Mouse (Mus musculus) lung, postnatal 0 days (tissue): ENCODE data around the gene Adh6b.

ENCODE experiments used
- CTCF ChIP-seq: IDR thresholded peaks from 2 replicates; pipeline ENCODE4 v1.5.1; 2016; ENCODE audit warnings: antibody characterized with exemption, mild to moderate bottlenecking
- EP300 ChIP-seq: IDR thresholded peaks from 2 replicates; pipeline ENCODE4 v1.6.1; 2016; ENCODE audit warnings: antibody characterized with exemption, mild to moderate bottlenecking, control low read depth

DNA sequence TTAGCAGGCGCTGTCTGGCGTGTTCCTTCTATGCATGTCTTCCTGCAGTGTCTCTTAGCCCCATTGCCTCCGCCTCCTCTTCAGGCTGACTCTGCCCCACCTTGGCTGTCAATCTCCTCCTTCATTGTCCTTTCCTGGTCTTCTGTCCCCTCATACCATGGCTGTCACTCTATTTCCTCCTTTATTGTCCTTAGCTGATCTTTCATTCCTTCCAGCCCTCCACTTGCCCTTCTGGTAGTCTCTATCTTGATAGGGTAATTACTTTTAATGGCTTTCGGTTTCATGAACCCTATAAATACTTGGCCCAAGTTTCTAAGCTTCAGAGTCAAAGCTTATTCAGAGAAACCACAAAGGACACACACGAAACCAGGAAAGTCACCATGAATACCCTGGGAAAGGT is 28.6 kb upstream of the Adh6b start, which contains the start of gene Adh6a:
- TF ChIP-seq CTCF (no peak), EP300 (no peak)
